19 mouse cellular contexts compared by ENCODE assay signal in the genomic region with DNA sequence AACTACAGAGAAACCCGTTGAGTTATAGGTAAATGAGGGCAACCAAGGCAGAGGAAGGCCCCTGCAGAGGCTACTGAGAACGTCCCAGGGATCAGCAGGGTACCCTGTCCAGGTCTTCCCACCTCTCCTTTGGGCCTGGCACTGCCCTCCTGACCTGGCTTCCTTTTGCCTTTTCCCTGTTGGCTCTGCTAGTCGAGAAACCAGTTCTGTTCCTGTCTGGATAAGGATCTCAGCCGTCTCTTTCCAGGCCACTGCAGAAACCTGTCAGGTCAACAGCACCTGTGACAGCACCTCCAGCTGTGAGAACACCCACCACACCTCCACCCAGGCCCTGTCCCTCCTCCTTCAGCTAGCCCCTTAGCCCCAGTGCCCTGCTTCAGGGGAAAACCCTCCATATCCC. TPM values are rescaled to one million over a fixed set of nuclear protein-coding genes. Genes with fewer than 3 reads are reported as not detected.
A peak's percentile ranks its signal among the peaks of the same experiment; 100 is the strongest.
DNase-seq lines count a peak whose midpoint lies in the region; ATAC-seq lines count a peak whose summit lies in the region.
"Had no signal": no experiment of that assay in that cellular context is flagged by ENCODE, and none has a peak within 500 bp of the region (broad histone marks: within the 10 kb centered on the region; RNA-seq: fewer than 3 reads in every experiment).

No protein-coding gene starts in this region.

- H3K4me2 ChIP-seq in hindbrain, embryonic 11.5 days (replicated peaks; ENCODE audit: low read depth, low read length), result no peak overlapping the region
- no peak overlapping the region for H3K4me2 ChIP-seq in hindbrain, embryonic 16.5 days (ENCODE audit: low read length)
- no peak overlapping the region for H3K4me2 ChIP-seq in limb, embryonic 11.5 days (ENCODE audit: low read depth, severe bottlenecking)
- H3K4me2 ChIP-seq: forebrain, embryonic 15.5 days; lung, embryonic 14.5 days had no signal

- no peaks in the 10 kb centered on the region for H3K27me3 ChIP-seq in hindbrain, embryonic 11.5 days (ENCODE audit: control insufficient read depth, insufficient read depth, low read length)
- H3K27me3 ChIP-seq in hindbrain, embryonic 16.5 days (replicated peaks; ENCODE audit: control insufficient read depth, insufficient read depth, low read length), result no peaks in the 10 kb centered on the region
- no peaks in the 10 kb centered on the region for H3K27me3 ChIP-seq in limb, embryonic 11.5 days (ENCODE audit: control insufficient read depth, insufficient read depth, low read length)
- H3K27me3 ChIP-seq: forebrain, embryonic 15.5 days had no signal

- H3K9ac ChIP-seq in hindbrain, embryonic 11.5 days (ENCODE audit: low read depth, low read length), result no peak overlapping the region
- H3K9ac ChIP-seq in hindbrain, embryonic 16.5 days (ENCODE audit: low read depth, low read length), result no peak overlapping the region
- H3K9ac ChIP-seq in limb, embryonic 11.5 days (ENCODE audit: low read length), result no peak overlapping the region
- H3K9ac ChIP-seq: forebrain, embryonic 15.5 days; lung, embryonic 14.5 days had no signal

- no peaks in the 10 kb centered on the region for H3K9me3 ChIP-seq in hindbrain, embryonic 11.5 days (ENCODE audit: control insufficient read depth, low read length)
- no peaks in the 10 kb centered on the region for H3K9me3 ChIP-seq in hindbrain, embryonic 16.5 days (ENCODE audit: control insufficient read depth, low read length)
- H3K9me3 ChIP-seq in limb, embryonic 11.5 days (ENCODE audit: control insufficient read depth, low read length), result no peaks in the 10 kb centered on the region; the same call in 1 of the 2 replicates
- H3K9me3 ChIP-seq: forebrain, embryonic 15.5 days had no signal

- H3K27ac ChIP-seq in hindbrain, embryonic 11.5 days (ENCODE audit: low read depth, low read length), result peak overlapping the region; percentile 43; the same call in 1 of the 2 replicates
- H3K27ac ChIP-seq in hindbrain, embryonic 16.5 days (ENCODE audit: low read depth, low read length), result no peak overlapping the region
- peak overlapping the region; percentile 30; the same call in 1 of the 2 replicates for H3K27ac ChIP-seq in limb, embryonic 11.5 days (replicated peaks; ENCODE audit: low read depth, low read length)
- H3K27ac ChIP-seq: forebrain, embryonic 15.5 days; gastrocnemius, adult 2 months; left cerebral cortex, adult 2 months had no signal

- H3K4me1 ChIP-seq in hindbrain, embryonic 11.5 days (replicated peaks; ENCODE audit: control insufficient read depth, insufficient read depth, low read length), result peaks cover 16% of the 10 kb centered on the region
- H3K4me1 ChIP-seq in hindbrain, embryonic 16.5 days (ENCODE audit: control insufficient read depth, insufficient read depth, low read depth, low read length), result no peaks in the 10 kb centered on the region; the same call in 1 of the 2 replicates
- H3K4me1 ChIP-seq in limb, embryonic 11.5 days (ENCODE audit: control insufficient read depth, insufficient read depth, low read length), result peaks cover 24% of the 10 kb centered on the region

- 7% methylated on average over 4 of the region's 4 CpGs for WGBS in hindbrain, embryonic 11.5 days
- 23% methylated on average over 3 of the region's 4 CpGs for WGBS in hindbrain, embryonic 16.5 days
- WGBS in limb, embryonic 11.5 days, result 12% methylated on average over 4 of the region's 4 CpGs

- H3K4me3 ChIP-seq in hindbrain, embryonic 11.5 days (ENCODE audit: low read depth, low read length), result no peak overlapping the region
- H3K4me3 ChIP-seq in hindbrain, embryonic 16.5 days (ENCODE audit: low read length), result no peak overlapping the region
- H3K4me3 ChIP-seq in limb, embryonic 11.5 days (ENCODE audit: low read depth, low read length), result no peak overlapping the region
- H3K4me3 ChIP-seq: forebrain, embryonic 15.5 days; gastrocnemius, adult 2 months; left cerebral cortex, adult 2 months had no signal

- ATAC-seq in hindbrain, embryonic 11.5 days (ENCODE audit: low FRiP score), result no peak
- no peak for ATAC-seq in hindbrain, embryonic 16.5 days
- ATAC-seq in limb, embryonic 11.5 days (ENCODE audit: insufficient number of reproducible peaks, low FRiP score, low TSS enrichment, low read depth), result no peak
- ATAC-seq: forebrain, embryonic 15.5 days had no signal

- no peaks in the 10 kb centered on the region for H3K36me3 ChIP-seq in hindbrain, embryonic 11.5 days (ENCODE audit: control insufficient read depth, insufficient read depth, low read length)
- no peaks in the 10 kb centered on the region for H3K36me3 ChIP-seq in hindbrain, embryonic 16.5 days (ENCODE audit: control insufficient read depth, insufficient read depth, low read length)
- 0 out of 2 replicates have a peak, but pooled peaks cover 2% of the 10 kb centered on the region for H3K36me3 ChIP-seq in limb, embryonic 11.5 days (ENCODE audit: control insufficient read depth, insufficient read depth, low read length)
- H3K36me3 ChIP-seq: forebrain, embryonic 15.5 days had no signal

- DNase-seq in hindbrain, embryonic 11.5 days (ENCODE audit: low spot score), result no peak
- peak; percentile 63 for DNase-seq in urinary bladder, postnatal 14 days (ENCODE audit: low spot score)
- no peak for DNase-seq in urinary bladder, postnatal 25 days (ENCODE audit: low spot score)
- peak; percentile 24 for DNase-seq in limb, embryonic 11.5 days (ENCODE audit: low spot score)
- no peak for DNase-seq in adrenal gland, postnatal 4 days (ENCODE audit: low spot score in 2 of 2)
- DNase-seq in cerebellum, postnatal 36 days, result no peak
- DNase-seq: adrenal gland, adult 8-10 months; cerebellum, adult 8-10 months; gastrocnemius, adult 2 months; lung, embryonic 14.5 days; midbrain, embryonic 14.5 days; right cerebral cortex, postnatal 14 days; thymus, postnatal 4 days had no signal

RNA-seq across cellular contexts. Expression of gene Crabp2, which starts 10.0 kb away (rescaled TPM):
- polyA plus RNA-seq in hindbrain, embryonic 11.5 days (2014; fragmentation: Nextera tagmentation; extraction: Ambion mirVana), result 738 and 794 TPM in 2 replicates
- polyA plus RNA-seq in hindbrain, embryonic 16.5 days (2015; fragmentation: Nextera tagmentation; extraction: Ambion mirVana), result 49.1 and 52.4 TPM in 2 replicates
- 796 and 836 TPM in 2 replicates for polyA plus RNA-seq in limb, embryonic 11.5 days (2014; fragmentation: Nextera tagmentation; extraction: Ambion mirVana)
- 1 to 10 TPM; 1.7 to 2.0 TPM for total RNA-seq in adrenal gland, postnatal 4 days (2021)
- total RNA-seq: heart, adult 8-10 months; heart, postnatal 25 days; liver, adult 2 months had no signal
- polyA plus RNA-seq: liver, adult 2 months had no signal

RNA-seq across cellular contexts. Expression of gene Nes, which starts 12.4 kb away (rescaled TPM):
- polyA plus RNA-seq in hindbrain, embryonic 11.5 days (2014; fragmentation: Nextera tagmentation; extraction: Ambion mirVana), result 71.6 and 87.9 TPM in 2 replicates
- 15.6 and 20.2 TPM in 2 replicates for polyA plus RNA-seq in hindbrain, embryonic 16.5 days (2015; fragmentation: Nextera tagmentation; extraction: Ambion mirVana)
- 7.9 and 8.8 TPM in 2 replicates for polyA plus RNA-seq in limb, embryonic 11.5 days (2014; fragmentation: Nextera tagmentation; extraction: Ambion mirVana)
- total RNA-seq in adrenal gland, postnatal 4 days (2021), result 10 to 100 TPM; 16.2 to 24.3 TPM

RNA-seq across cellular contexts. Expression of gene Rrnad1, which starts 28.0 kb away (rescaled TPM):
- polyA plus RNA-seq in hindbrain, embryonic 11.5 days (2014; fragmentation: Nextera tagmentation; extraction: Ambion mirVana), result 13.7 and 17.9 TPM in 2 replicates
- polyA plus RNA-seq in hindbrain, embryonic 16.5 days (2015; fragmentation: Nextera tagmentation; extraction: Ambion mirVana), result 20.5 and 24.8 TPM in 2 replicates
- 17.2 and 19.5 TPM in 2 replicates for polyA plus RNA-seq in limb, embryonic 11.5 days (2014; fragmentation: Nextera tagmentation; extraction: Ambion mirVana)
- 10 to 100 TPM; 21.9 to 24.9 TPM for total RNA-seq in adrenal gland, postnatal 4 days (2021)

RNA-seq across cellular contexts. Expression of gene Isg20l2, which starts 28.4 kb away (rescaled TPM):
- polyA plus RNA-seq in hindbrain, embryonic 11.5 days (2014; fragmentation: Nextera tagmentation; extraction: Ambion mirVana), result 42.5 and 55.2 TPM in 2 replicates
- 22.7 and 28.9 TPM in 2 replicates for polyA plus RNA-seq in hindbrain, embryonic 16.5 days (2015; fragmentation: Nextera tagmentation; extraction: Ambion mirVana)
- 51.7 and 67.0 TPM in 2 replicates for polyA plus RNA-seq in limb, embryonic 11.5 days (2014; fragmentation: Nextera tagmentation; extraction: Ambion mirVana)
- total RNA-seq in adrenal gland, postnatal 4 days (2021), result 10 to 100 TPM; 31.0 to 33.5 TPM

RNA-seq across cellular contexts. Expression of gene Mrpl24, which starts 39.2 kb away (rescaled TPM):
- 78.4 and 83.6 TPM in 2 replicates for polyA plus RNA-seq in hindbrain, embryonic 11.5 days (2014; fragmentation: Nextera tagmentation; extraction: Ambion mirVana)
- polyA plus RNA-seq in hindbrain, embryonic 16.5 days (2015; fragmentation: Nextera tagmentation; extraction: Ambion mirVana), result 48.3 and 49.1 TPM in 2 replicates
- polyA plus RNA-seq in limb, embryonic 11.5 days (2014; fragmentation: Nextera tagmentation; extraction: Ambion mirVana), result 76.2 and 76.8 TPM in 2 replicates
- 100 to 1,000 TPM; 135 to 138 TPM for total RNA-seq in adrenal gland, postnatal 4 days (2021)

Comparison
In these comparisons a context has a peak if more than half of its experiments do, and no peak if none do; other contexts are left out.
1. DNase-seq: peak in urinary bladder, postnatal 14 days (single experiment) and limb, embryonic 11.5 days (single experiment); none in hindbrain, embryonic 11.5 days (single experiment), urinary bladder, postnatal 25 days (single experiment), adrenal gland, postnatal 4 days (0 of 2) and cerebellum, postnatal 36 days (0 of 2).
2. RNA of gene Crabp2, which starts 10.0 kb away (polyA plus RNA-seq): 796 to 836 TPM in limb, embryonic 11.5 days and 738 to 794 TPM in hindbrain, embryonic 11.5 days; 49.1 to 52.4 TPM in hindbrain, embryonic 16.5 days; every median in the first group is over 10 times any median in the second.